Mouse (Mus musculus): Measurements from ENCODE around the gene N4bp2. TPM values are rescaled to one million over a fixed set of nuclear protein-coding genes. Genes with fewer than 3 reads are reported as not detected.
A peak's percentile ranks its signal among the peaks of the same experiment; 100 is the strongest.

Gene N4bp2
- polyA plus RNA-seq, 1 experiment from 2014 or later, result 33.5 TPM

GRCm38 (mm10) chr5:65868419-65868818 lies 105.1 kb downstream of the N4bp2 start:
- H3K4me2 ChIP-seq, result no peak overlapping the region
- H3K9ac ChIP-seq, result no peak overlapping the region
- no peaks in the 10 kb centered on the region for H3K36me3 ChIP-seq
- no peak overlapping the region for H3K4me3 ChIP-seq
- H3K4me1 ChIP-seq, result peaks cover 10% of the 10 kb centered on the region; the same call in 1 of the 2 replicates
- no peaks in the 10 kb centered on the region for H3K27me3 ChIP-seq
- ATAC-seq (ENCODE audit: insufficient number of reproducible peaks, insufficient read depth, low FRiP score, low TSS enrichment, low read depth), result no peak
- no peaks in the 10 kb centered on the region for H3K9me3 ChIP-seq
- 61% methylated on average over 3 of the region's 3 CpGs for WGBS
- H3K27ac ChIP-seq, result no peak overlapping the region

- H3K4me3 ChIP-seq, result no peak overlapping the region
- H3K9ac ChIP-seq, result no peak overlapping the region
- peaks cover 10% of the 10 kb centered on the region; the same call in 1 of the 2 replicates for H3K4me1 ChIP-seq
- no peak overlapping the region for H3K4me2 ChIP-seq
- H3K9me3 ChIP-seq, result no peaks in the 10 kb centered on the region
- no peaks in the 10 kb centered on the region for H3K36me3 ChIP-seq
- H3K27ac ChIP-seq, result no peak overlapping the region
- no peak for ATAC-seq (ENCODE audit: insufficient number of reproducible peaks, insufficient read depth, low FRiP score, low TSS enrichment, low read depth)
- 88% methylated on average over 4 of the region's 4 CpGs for WGBS
- no peaks in the 10 kb centered on the region for H3K27me3 ChIP-seq
Measured at GRCm38 (mm10) chr5:65869660-65870059, 106.3 kb downstream of the N4bp2 start.

GRCm38 (mm10) chr5:65871276-65871875 lies 108.1 kb downstream of the N4bp2 start:
- H3K9ac ChIP-seq, result no peak overlapping the region
- H3K4me1 ChIP-seq, result peaks cover 10% of the 10 kb centered on the region; the same call in 1 of the 2 replicates
- no peak for ATAC-seq (ENCODE audit: insufficient number of reproducible peaks, insufficient read depth, low FRiP score, low TSS enrichment, low read depth)
- H3K4me3 ChIP-seq, result no peak overlapping the region
- no peaks in the 10 kb centered on the region for H3K27me3 ChIP-seq
- no peaks in the 10 kb centered on the region for H3K9me3 ChIP-seq
- H3K4me2 ChIP-seq, result no peak overlapping the region
- 84% methylated on average over 13 of the region's 13 CpGs for whole genome bisulfite sequencing
- no peaks in the 10 kb centered on the region for H3K36me3 ChIP-seq
- peak overlapping the region; percentile 28; the same call in 1 of the 2 replicates for H3K27ac ChIP-seq

DNA sequence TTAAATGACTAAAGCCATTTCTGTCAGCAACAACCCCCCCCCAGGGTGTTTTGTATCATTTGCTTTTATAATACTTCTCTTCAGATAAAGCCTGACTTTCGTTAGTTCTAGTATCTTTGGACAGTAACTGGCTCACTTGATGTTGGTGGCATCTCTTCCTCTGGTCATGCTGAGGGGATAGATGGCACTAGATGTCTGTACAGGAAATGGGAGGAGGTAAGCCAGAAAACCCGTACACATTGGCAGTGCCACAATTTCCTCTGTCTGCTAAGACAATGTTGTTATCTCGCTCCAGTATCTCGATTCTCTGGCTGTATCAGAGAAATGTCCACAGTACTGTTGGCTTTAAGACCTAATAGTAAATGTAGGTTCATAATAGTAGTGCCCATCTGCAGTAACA lies 109.9 kb downstream of the N4bp2 start:
- Histone ChIP-seq H3K4me2 (no peak overlapping the region), H3K36me3 (no peaks in the 10 kb centered on the region), H3K27me3 (no peaks in the 10 kb centered on the region), H3K4me1 (peaks cover 10% of the 10 kb centered on the region; the same call in 1 of the 2 replicates), H3K9ac (no peak overlapping the region), H3K27ac (no peak overlapping the region), H3K4me3 (no peak overlapping the region), H3K9me3 (no peaks in the 10 kb centered on the region)
- no peak for ATAC-seq (ENCODE audit: insufficient number of reproducible peaks, insufficient read depth, low FRiP score, low TSS enrichment, low read depth)
- WGBS, result 67% methylated on average over 4 of the region's 4 CpGs

GRCm38 (mm10) chr5:65875269-65875668 lies 111.9 kb downstream of the N4bp2 start:
- Histone ChIP-seq H3K36me3 (no peaks in the 10 kb centered on the region), H3K27me3 (no peaks in the 10 kb centered on the region), H3K27ac (no peak overlapping the region), H3K4me3 (no peak overlapping the region), H3K4me2 (no peak overlapping the region), H3K4me1 (peaks cover 10% of the 10 kb centered on the region; the same call in 1 of the 2 replicates), H3K9ac (no peak overlapping the region), H3K9me3 (no peaks in the 10 kb centered on the region)
- 92% methylated on average over 7 of the region's 7 CpGs for WGBS
- ATAC-seq (ENCODE audit: insufficient number of reproducible peaks, insufficient read depth, low FRiP score, low TSS enrichment, low read depth), result no peak

DNA sequence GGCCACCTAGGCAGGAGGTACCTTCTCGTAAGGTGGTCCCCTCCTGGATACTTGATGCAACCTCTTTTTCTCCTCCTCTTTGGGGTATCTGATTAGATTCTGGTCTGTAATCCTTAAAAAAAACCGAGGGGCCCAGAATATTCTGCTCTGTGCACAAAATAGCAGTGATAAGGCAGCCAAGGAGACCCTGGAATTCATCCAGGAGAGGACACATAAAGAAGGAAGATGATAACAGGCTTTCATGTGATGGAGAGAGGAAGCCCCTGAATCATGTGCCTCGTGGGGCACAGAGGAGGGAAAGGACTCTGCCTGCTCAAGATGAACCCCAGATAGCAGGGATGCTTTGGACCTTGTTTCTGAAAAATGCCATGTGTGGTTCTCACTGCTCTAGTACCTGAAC lies 115.0 kb downstream of the N4bp2 start:
- Histone ChIP-seq H3K4me3 (no peak overlapping the region), H3K27me3 (no peaks in the 10 kb centered on the region), H3K4me2 (no peak overlapping the region), H3K9ac (no peak overlapping the region), H3K36me3 (no peaks in the 10 kb centered on the region), H3K27ac (no peak overlapping the region), H3K9me3 (no peaks in the 10 kb centered on the region), H3K4me1 (peaks cover 7% of the 10 kb centered on the region; the same call in 1 of the 2 replicates)
- no peak for ATAC-seq (ENCODE audit: insufficient number of reproducible peaks, insufficient read depth, low FRiP score, low TSS enrichment, low read depth)
- 69% methylated on average over 3 of the region's 3 CpGs for WGBS

Other genes starting within 250 kb of the N4bp2 start
- gene Smim14, start 226.3 kb upstream of the N4bp2 start, polyA plus RNA-seq (2015; fragmentation: Nextera tagmentation; extraction: Ambion mirVana), result 102 and 117 TPM in 2 replicates
- gene Ube2k, start 226.3 kb upstream of the N4bp2 start, polyA plus RNA-seq (2015; fragmentation: Nextera tagmentation; extraction: Ambion mirVana), result 207 and 213 TPM in 2 replicates
- gene Pds5a, start 65.2 kb upstream of the N4bp2 start, polyA plus RNA-seq (2015; fragmentation: Nextera tagmentation; extraction: Ambion mirVana), result 80.2 and 89.0 TPM in 2 replicates
- gene Rhoh, start 97.7 kb downstream of the N4bp2 start, polyA plus RNA-seq (2015; fragmentation: Nextera tagmentation; extraction: Ambion mirVana), result 0.50 and 0.58 TPM in 2 replicates
- gene Chrna9, start 171.4 kb downstream of the N4bp2 start, polyA plus RNA-seq (2015; fragmentation: Nextera tagmentation; extraction: Ambion mirVana), result 0.37 TPM in 1 of 2 replicates, not detected in the other
- 0.28 TPM in 1 of 2 replicates, not detected in the other for gene 9130230L23Rik, start 240.8 kb downstream of the N4bp2 start, polyA plus RNA-seq (2015; fragmentation: Nextera tagmentation; extraction: Ambion mirVana)